Mouse (Mus musculus) telencephalon, adult 2 months (tissue): ENCODE data around the gene Cbx6.

Source experiments
- DNase-seq: peaks from one replicate; pipeline ENCODE4 v3.0.0-alpha.2; 2011; ENCODE audit warnings: low read depth, low spot score

The Cbx6 gene

GRCm38 (mm10) chr15:79803533-79804351 is 30.7 kb downstream of the Cbx6 start:
- no peak for DNase-seq

- DNase-seq = no peak
These were observed 32.2 kb downstream of the Cbx6 start for GRCm38 (mm10) chr15:79802304-79802703.

GRCm38 (mm10) chr15:79801646-79802045 is 32.8 kb downstream of the Cbx6 start:
- no peak for DNase-seq

DNA sequence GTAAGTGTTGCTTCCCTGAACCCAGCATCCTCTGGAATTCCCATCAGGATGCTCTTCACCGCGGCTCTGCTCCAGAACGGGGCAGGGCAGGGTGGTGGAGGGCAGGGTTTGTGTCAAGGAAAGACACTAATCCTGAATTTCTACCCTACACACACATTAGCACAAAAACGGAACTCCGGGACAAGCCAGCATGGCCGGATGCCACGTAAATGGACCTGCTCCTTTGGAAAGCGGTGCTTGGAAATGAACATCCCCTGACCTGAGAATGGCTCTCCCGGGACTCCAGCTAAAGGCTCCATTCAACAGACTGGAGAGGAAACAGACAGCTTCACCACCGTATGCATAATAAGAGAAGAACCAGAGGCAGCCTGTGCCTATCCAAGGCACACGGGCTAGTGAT is 33.8 kb downstream of the Cbx6 start:
- DNase-seq = no peak

GRCm38 (mm10) chr15:79798591-79798990 is 35.9 kb downstream of the Cbx6 start:
- peak; percentile 74 for DNase-seq

DNA sequence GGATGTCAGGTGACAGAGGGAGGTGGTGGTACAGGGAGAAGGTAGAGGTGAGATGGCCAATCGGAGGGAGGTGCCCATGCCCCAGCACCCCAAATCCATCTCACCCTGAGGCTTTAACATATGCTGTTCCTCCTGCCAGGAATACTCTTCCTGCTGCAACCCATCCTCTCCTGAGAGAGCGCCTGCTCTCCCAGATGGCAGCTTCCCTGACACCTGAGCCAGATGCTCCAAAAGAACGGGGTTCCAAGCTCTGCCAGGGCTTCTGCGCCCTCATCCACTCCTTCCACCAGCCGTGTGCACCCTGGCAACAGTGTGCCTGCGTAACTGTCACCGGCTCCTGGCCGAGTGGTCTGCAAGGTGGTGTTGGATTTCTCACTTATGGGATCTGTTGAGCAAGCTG is 36.8 kb downstream of the Cbx6 start:
- DNase-seq = no peak

- DNase-seq = no peak
These were observed 37.4 kb downstream of the Cbx6 start for GRCm38 (mm10) chr15:79797096-79797495.

- DNase-seq = no peak
These were observed 38.2 kb downstream of the Cbx6 start for GRCm38 (mm10) chr15:79796256-79796655.

- DNase-seq = no peak
These were observed 40.3 kb downstream of the Cbx6 start for GRCm38 (mm10) chr15:79794173-79794572.

- DNase-seq = no peak
These were observed 41.4 kb downstream of the Cbx6 start for GRCm38 (mm10) chr15:79793076-79793475.

GRCm38 (mm10) chr15:79792455-79792854 is 42.0 kb downstream of the Cbx6 start:
- no peak for DNase-seq

DNA sequence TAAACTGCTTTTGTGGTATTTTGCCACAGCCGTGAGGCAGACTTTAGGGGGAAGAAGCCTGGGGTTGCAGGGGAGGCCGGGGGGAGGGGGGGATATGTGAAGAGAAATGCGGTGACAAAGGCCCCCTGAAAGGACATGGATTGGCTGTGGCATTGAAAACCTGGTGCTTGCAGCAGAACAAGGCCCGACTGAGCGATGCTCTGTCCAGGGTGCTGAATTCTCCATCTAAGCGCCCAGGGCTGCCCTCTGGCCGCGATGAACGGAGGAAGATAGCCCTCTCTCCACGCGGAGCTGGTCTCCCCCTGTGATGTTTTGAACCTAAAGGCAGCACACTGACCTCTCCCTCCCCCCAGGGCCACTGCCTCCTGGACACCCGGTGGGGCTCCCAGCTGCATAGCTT is 43.0 kb downstream of the Cbx6 start:
- no peak for DNase-seq

GRCm38 (mm10) chr15:79790905-79791304 is 43.6 kb downstream of the Cbx6 start:
- no peak for DNase-seq

DNA sequence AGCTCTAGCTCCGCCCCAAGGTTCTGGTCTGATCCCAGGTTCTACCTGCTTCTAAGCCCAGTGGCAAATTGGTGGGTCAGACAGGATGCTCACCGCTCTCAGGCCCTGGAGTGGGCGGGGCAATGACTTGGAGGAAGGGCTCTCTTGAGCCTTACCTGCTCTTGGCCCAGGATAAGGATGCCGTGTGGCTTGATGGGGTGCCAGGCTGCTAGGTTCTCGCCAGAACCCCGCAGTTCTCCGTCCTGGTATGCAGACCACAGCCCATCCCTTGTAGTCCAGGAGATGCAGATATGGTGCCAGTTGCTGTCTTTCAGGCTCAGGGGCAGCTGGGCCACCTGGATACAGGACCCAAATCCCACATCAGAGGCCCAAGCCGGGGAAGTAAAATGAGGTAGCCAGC is 44.4 kb downstream of the Cbx6 start:
- DNase-seq = no peak

DNA sequence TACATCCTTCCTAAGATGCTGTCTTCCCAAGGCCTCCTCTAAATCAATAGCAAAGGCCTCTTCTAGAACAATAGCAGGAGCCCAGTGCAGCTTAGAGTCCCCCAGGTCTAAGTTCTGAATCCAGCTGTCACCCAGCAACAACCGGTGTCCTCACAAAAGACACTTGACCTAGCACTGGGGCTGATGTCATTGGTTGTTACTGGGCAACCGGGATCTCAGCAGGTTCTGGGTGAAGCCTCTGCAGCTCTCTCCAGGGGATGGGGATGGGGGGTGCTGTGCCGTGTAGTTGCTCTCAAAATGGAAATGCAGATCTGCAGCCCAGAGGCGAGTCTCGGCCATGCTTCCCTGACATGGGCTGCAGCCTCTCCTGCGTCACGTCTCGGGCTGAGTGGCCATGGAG is 46.7 kb downstream of the Cbx6 start:
- no peak for DNase-seq

DNA sequence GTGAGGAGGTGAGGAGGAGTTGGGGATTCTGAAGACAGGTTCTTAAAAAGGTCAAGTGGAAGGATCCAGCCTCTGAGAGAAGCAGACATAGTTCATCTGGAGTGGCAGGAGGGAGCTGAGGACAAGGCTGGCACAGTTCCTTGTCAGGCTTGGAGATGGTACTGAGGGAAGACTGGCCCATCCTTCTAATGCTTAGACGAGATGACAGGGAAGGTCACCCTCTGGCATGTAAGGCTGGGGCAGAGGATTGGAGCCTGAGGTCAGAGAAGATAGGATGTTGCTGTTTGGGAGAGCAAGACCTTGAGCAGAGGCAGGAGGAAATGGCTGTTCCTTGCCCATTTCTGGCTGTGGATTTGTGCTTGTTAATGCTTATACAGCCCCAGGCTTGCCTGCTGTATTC is 49.4 kb downstream of the Cbx6 start:
- DNase-seq = no peak

- DNase-seq = no peak
These were observed 56.7 kb downstream of the Cbx6 start, which contains the start of gene Dnal4 for GRCm38 (mm10) chr15:79777749-79778148. Gene Dnal4 (minus strand): TSS chr15:79777849.

GRCm38 (mm10) chr15:79775662-79776061 is 58.8 kb downstream of the Cbx6 start:
- DNase-seq = no peak

DNA sequence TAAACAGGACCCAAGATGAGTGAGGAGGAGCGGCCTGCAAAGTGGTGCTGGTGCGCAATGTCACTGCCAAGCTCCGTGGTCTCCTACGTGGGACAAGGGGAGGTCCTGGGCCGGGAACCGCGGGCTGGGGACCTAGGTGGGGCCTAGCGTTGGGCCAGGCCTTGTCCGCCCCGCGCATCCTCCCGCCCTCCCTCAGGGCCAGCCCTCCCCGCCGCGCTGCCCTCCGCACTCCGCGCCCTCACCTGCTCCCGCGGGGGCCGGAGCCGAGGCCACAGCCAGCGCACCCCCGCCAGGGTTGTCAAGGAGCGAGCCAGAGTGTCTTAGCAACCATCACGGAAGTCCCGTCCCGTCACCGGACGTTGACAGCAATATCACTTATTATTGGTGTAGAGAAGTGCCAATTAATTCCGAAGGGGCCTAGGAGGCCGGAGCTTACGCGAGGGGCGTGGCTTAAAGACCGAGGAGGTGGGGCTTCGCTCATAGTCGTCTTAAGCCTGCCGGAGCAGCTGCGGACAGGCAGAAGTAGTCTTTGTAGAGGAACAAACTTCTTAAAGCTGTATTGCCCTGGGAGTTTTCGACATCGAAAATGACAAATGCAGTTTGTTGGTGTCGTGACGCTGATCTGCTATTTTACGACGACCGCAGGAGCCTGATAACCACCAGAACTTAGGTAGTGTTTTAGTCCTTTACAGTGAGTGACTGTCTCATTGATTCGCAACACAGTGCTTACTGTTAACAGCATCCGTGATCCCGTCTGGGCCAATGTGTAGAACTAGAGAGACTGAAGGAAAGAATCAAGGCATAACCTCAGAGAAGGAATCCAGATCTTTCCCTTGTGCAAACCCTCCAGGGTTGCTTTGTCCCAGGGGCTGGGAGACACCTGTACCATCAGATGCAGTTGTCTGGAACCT is 60.1 kb downstream of the Cbx6 start:
- DNase-seq = peak; percentile 99
